Mouse (Mus musculus) neutrophil, adult 65 days (primary cell): ENCODE data around the gene Olfr211. TPM values are rescaled to one million over a fixed set of nuclear protein-coding genes. Genes with fewer than 3 reads are reported as not detected.

Experiments
- total RNA-seq: library from RNA; stranded (reverse); gene quantifications from 2 replicates; pipeline ENCODE4 v1.2.4, GENCODE M21; 2023

Gene Olfr211
- not detected in 2 replicates for total RNA-seq

DNA sequence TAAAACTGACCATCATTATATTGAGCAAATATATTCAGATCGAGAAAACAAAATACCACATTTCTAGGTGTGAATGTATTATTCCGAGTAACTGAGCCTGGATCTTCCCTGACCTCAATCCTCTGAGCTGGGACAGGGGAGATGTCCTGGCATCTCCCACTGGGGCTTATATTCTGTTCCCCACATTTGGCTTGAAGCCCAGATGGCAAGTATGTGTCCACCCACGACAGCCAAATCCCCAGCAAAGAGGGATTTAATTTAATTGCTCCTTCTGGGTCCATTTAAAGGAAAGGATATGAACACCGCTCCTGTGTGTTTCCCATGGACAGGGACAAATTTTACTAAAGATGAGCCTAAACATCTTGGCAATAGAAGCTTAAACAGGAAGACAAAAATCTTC is at the start of gene Olfr211:
Gene Olfr211, plus strand, starts transcription at position 301 of the 400 bp plus-strand sequence.

DNA sequence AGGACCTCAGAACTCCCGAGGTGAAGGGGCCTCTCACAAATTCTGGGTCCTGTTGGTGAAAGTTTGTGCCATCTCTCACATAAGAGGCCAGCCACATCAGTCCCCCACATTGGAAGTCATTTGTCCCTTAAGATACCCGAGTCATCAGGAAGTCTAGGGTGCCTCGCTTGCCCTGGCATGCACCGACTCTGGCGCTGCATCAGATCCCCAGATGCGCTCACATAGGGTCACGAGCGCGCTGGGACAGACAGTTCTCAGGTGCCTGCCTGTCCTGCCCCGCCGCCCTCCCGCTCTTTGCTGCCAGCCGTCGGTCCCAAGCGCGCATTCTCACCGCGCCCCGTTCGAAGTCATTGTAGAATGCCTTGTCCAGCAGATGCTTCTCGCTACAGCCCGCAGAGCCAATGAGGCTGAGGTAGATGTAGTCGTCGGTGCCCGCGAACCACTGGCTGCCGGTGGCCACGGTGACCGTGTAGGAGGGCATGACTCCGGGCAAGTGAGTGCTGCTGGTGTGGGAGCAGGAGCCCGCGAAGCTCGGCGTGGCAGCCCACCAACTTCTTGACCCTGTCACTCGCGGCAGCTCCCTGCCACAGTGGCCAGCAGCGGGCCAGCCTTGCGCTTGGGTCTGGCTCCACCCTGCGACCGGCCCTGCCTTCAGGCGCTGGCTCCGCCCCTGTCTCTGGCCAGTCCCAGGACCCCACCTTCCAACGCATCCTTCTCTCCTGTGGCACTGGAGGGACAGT is 28.2 kb upstream of the Olfr211 start, which contains the start of gene Alox5:
Gene Alox5, minus strand, starts transcription at position 635 of the 740 bp plus-strand sequence.

GRCm38 (mm10) chr6:116506302-116507003 is 17.6 kb downstream of the Olfr211 start, which contains the start of gene Olfr212:
Gene Olfr212, plus strand, starts transcription at chr6:116506516.

GRCm38 (mm10) chr6:116538156-116538555 is 49.3 kb downstream of the Olfr211 start, which contains the start of gene Olfr213:
Gene Olfr213, plus strand, starts transcription at chr6:116538456.

Other genes starting within 250 kb of the Olfr211 start
- gene Zfand4, start 224.9 kb upstream of the Olfr211 start, total RNA-seq = 25.5 and 37.7 TPM in 2 replicates
- gene March8, start 151.1 kb upstream of the Olfr211 start, total RNA-seq = 15.1 and 21.4 TPM in 2 replicates
- 294 and 307 TPM in 2 replicates for gene Alox5, start 27.9 kb upstream of the Olfr211 start, total RNA-seq
- gene Olfr212, start 17.4 kb downstream of the Olfr211 start, total RNA-seq = 0.35 TPM in 1 of 2 replicates, not detected in the other
- gene Olfr213, start 49.4 kb downstream of the Olfr211 start, total RNA-seq = not detected in 2 replicates
- 0.82 and 2.3 TPM in 2 replicates for gene Gm5580, start 62.0 kb downstream of the Olfr211 start, total RNA-seq
- not detected in 2 replicates for gene Olfr214, start 65.1 kb downstream of the Olfr211 start, total RNA-seq
- not detected in 2 replicates for gene Olfr215, start 95.1 kb downstream of the Olfr211 start, total RNA-seq
- 10.8 and 11.1 TPM in 2 replicates for gene Zfp422, start 139.9 kb downstream of the Olfr211 start, total RNA-seq
- 0.98 TPM in 1 of 2 replicates, not detected in the other for gene Depp1, start 161.5 kb downstream of the Olfr211 start, total RNA-seq
- gene Rassf4, start 184.9 kb downstream of the Olfr211 start, total RNA-seq = 82.7 and 104 TPM in 2 replicates
- gene Tmem72, start 227.8 kb downstream of the Olfr211 start, total RNA-seq = 0.20 and 0.22 TPM in 2 replicates